Mouse (Mus musculus) liver, embryonic 11.5 days (tissue): ENCODE measurements around the gene Atf1. TPM values are rescaled to one million over a fixed set of nuclear protein-coding genes. Genes with fewer than 3 reads are reported as not detected.

ENCODE experiments used
- ATAC-seq: fragments of 200-750 bp; cut with Nextera tagmentation; replicated peaks from 2 replicates; pipeline ENCODE4 v1.8.0; 2017; ENCODE audit warnings: moderate number of reproducible peaks, mild to moderate bottlenecking, moderate TSS enrichment, moderate library complexity; ENCODE audit not compliant: low FRiP score
- DNase-seq: peaks from one replicate; pipeline ENCODE4 v3.0.0-alpha.2; 2017; ENCODE audit warnings: low spot score
- H3K27ac ChIP-seq: fragments of 300-500 bp; sonication (generic); 2 replicates; pipeline ENCODE4 v1.5.1; 2014; ENCODE audit warnings: mild to moderate bottlenecking, low read depth, low read length, control low read depth
- H3K27me3 ChIP-seq: fragments of 300-500 bp; sonication (generic); replicated peaks from 2 replicates; pipeline ENCODE4 v1.6.1; 2014; ENCODE audit warnings: low read length, mixed read lengths; ENCODE audit not compliant: control insufficient read depth, insufficient read depth
- H3K36me3 ChIP-seq: fragments of 300-500 bp; sonication (generic); 2 replicates; pipeline ENCODE4 v1.6.1; 2014; ENCODE audit warnings: mild to moderate bottlenecking, low read length, moderate library complexity, mixed read lengths; ENCODE audit not compliant: control insufficient read depth, insufficient read depth
- H3K4me1 ChIP-seq: fragments of 300-500 bp; sonication (generic); replicated peaks from 2 replicates; pipeline ENCODE4 v1.6.1; 2014; ENCODE audit warnings: low read length, mixed read lengths; ENCODE audit not compliant: control insufficient read depth, insufficient read depth
- H3K4me2 ChIP-seq: fragments of 300-500 bp; sonication (generic); 2 replicates; pipeline ENCODE4 v1.6.1; 2014; ENCODE audit warnings: mild to moderate bottlenecking, control low read depth, moderate library complexity
- H3K4me3 ChIP-seq: fragments of 300-500 bp; sonication (generic); 2 replicates; pipeline ENCODE4 v1.5.1; 2014; ENCODE audit warnings: low read depth, low read length, control low read depth
- H3K9ac ChIP-seq: fragments of 300-500 bp; sonication (generic); 2 replicates; pipeline ENCODE4 v1.6.1; 2014; ENCODE audit warnings: low read depth, low read length, control low read depth
- H3K9me3 ChIP-seq: fragments of 300-500 bp; sonication (generic); 2 replicates; pipeline ENCODE4 v1.6.1; 2016; ENCODE audit warnings: low read length, inconsistent platforms, mixed read lengths; ENCODE audit not compliant: control insufficient read depth
- WGBS: fragments of 180-500 bp; shearing (Covaris S2); extraction: QIAGEN DNeasy Blood & Tissue Kit; methylation state at CpG from one replicate; pipeline ENCODE4 v1.1.7; 2014; 5-methylcytosine and 5-hydroxymethylcytosine counted together
- polyA plus RNA-seq: library from polyadenylated mRNA; unstranded; fragments of >200 nt; fragmentation: Nextera tagmentation; extraction: Ambion mirVana; gene quantifications from 2 replicates; pipeline ENCODE4 v1.2.1, GENCODE M21; 2014

Gene Atf1
- polyA plus RNA-seq, 1 experiment from 2014 or later = 62.9 TPM

DNA sequence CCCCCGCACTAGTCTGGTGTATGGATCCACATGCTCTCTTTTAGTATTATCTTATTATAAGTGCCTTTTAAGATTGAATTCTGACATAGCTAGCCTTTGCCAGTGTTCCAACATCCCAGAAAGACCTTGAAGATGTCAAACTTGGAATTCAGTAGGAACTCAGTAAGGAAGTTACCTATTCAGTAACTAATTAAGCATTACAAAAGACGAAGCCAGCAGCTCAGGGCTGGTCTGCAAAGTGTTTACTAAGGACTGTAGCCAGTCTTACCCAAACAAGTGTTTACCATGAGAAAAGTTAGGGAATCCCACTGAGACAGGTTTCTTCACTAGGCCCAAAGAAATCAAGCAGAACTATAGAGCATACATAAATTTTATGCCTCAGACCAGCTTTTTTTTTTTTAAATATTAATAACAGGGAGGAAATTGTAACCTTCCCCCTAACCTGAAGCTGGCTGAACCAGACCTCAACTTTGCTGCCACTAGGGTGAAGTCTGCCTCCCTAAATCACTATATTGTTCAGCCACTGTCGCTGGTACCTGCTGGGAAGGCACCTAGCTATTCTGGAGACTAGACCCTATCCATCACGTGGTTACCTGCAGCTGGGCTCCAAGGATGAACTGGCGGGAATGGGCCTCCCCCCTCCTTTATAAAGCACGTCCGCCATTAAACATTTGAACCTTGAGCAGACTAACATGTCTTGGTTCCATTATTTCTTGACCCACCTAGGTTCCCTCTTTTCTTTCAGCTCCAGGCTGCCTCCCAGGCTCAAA is 47.4 kb downstream of the Atf1 start:
- DNase-seq (no peak), ATAC-seq (no peak)
- Histone ChIP-seq H3K4me1 (no peaks in the 10 kb centered on the region), H3K9ac (no peak overlapping the region), H3K9me3 (no peaks in the 10 kb centered on the region), H3K36me3 (no peaks in the 10 kb centered on the region), H3K27ac (no peak overlapping the region), H3K27me3 (no peaks in the 10 kb centered on the region), H3K4me3 (no peak overlapping the region), H3K4me2 (no peak overlapping the region)
- 80% methylated on average over 7 of the region's 7 CpGs for WGBS

DNA sequence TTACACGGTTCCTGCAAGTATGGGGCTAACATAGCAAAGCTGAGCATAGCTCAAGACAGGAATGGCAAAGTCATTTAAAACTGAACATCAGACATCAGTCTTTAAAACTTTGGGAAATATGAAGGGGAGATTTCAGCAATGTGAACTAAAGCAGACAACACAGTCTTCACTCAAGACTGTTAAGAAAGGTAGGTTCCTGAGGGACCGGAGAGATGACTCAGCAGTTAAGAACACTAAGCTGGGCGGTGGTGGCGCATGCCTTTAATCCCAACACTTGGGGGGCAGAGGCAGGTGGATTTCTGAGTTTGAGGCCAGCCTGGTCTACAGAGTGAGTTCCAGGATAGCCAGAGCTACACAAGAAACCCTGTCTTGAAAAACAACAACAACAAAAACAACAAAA is 48.8 kb downstream of the Atf1 start:
- H3K27ac ChIP-seq = no peak overlapping the region
- H3K27me3 ChIP-seq = no peaks in the 10 kb centered on the region
- H3K4me1 ChIP-seq = no peaks in the 10 kb centered on the region
- H3K9ac ChIP-seq = no peak overlapping the region
- ATAC-seq (no peak), DNase-seq (no peak)
- no peaks in the 10 kb centered on the region for H3K9me3 ChIP-seq
- H3K36me3 ChIP-seq = no peaks in the 10 kb centered on the region
- no peak overlapping the region for H3K4me2 ChIP-seq
- no peak overlapping the region for H3K4me3 ChIP-seq
- 92% methylated on average over 4 of the region's 4 CpGs for WGBS

DNA sequence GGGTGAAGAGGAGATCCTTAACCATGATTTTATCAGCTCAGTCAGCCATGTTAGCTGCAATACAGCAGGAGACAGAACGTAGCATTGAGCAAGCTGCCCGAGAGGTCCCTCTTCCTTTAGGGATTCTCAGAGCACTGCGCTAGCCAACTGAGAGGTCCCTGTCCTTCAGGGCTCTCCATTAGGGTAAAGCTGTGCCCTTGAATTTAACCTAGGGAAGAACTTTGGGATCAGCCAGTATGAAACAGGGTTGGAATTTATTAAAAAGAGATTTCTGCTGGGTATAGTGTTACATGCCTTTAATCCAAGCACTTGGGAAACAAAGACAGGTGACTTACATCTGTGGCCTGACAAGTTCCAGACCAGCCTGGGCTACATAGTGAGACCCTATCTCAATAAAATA is 50.0 kb downstream of the Atf1 start:
- ATAC-seq = no peak
- Histone ChIP-seq H3K27ac (no peak overlapping the region), H3K36me3 (no peaks in the 10 kb centered on the region), H3K4me2 (no peak overlapping the region), H3K27me3 (no peaks in the 10 kb centered on the region), H3K9ac (no peak overlapping the region), H3K4me1 (no peaks in the 10 kb centered on the region), H3K9me3 (no peaks in the 10 kb centered on the region), H3K4me3 (no peak overlapping the region)
- 84% methylated on average over 3 of the region's 3 CpGs for WGBS
- DNase-seq = no peak

DNA sequence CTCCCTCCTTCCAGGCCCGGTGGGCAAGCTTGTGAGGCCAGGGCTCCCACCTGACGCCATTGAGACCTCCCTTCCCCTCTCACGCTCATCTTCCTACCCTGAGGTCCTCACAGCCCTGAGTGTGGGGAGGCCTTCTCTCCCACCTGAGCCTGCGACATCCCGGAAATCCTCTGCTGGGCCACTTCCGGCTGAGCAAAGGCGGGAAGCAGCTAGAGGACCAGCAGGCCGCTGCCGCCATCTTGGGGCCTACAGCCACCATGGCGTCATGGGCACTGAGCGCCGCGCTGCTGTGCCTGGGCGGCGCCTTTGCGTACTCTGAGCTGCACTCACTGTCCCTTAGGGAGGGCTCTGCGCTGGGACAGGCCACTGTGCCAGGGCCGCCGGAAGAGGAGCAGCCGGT is 53.0 kb downstream of the Atf1 start, which contains the start of gene Tmprss12:
Tmprss12 (plus strand) TSS at position 212 of the 400 bp plus-strand sequence.
- WGBS = 97% methylated on average over 20 of the region's 20 CpGs
- Histone ChIP-seq H3K4me2 (no peak within 1 kb of the TSS), H3K27ac (no peak within 1 kb of the TSS)

DNA sequence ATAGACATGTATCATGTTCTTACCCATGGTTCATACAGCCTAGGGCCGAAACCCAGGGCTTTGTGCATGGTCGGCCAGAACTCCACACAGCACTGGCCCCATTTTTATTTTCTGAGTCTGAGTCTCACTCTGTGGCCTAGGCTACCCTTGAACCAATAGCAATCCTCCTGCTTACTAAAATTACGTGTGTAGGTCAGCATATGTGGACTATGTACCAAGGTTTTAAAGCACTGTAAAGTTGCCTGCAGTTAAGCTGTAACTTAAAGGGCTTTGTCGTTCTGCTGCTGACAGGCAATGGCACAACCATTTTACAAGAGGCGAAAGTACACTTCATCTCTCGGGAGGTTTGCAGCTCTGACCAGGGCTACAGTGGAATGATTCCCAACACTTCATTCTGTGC is 61.4 kb downstream of the Atf1 start:
- H3K4me1 ChIP-seq = no peaks in the 10 kb centered on the region
- ATAC-seq (no peak), DNase-seq (no peak)
- H3K9ac ChIP-seq = no peak overlapping the region
- H3K27me3 ChIP-seq = no peaks in the 10 kb centered on the region
- H3K9me3 ChIP-seq = no peaks in the 10 kb centered on the region
- H3K36me3 ChIP-seq = no peaks in the 10 kb centered on the region
- no peak overlapping the region for H3K4me3 ChIP-seq
- H3K4me2 ChIP-seq = no peak overlapping the region
- no peak overlapping the region for H3K27ac ChIP-seq
- WGBS = 87% methylated on average over 6 of the region's 6 CpGs

More for the DNA sequence above, 53.0 kb downstream of the Atf1 start, which contains the start of gene Tmprss12:
- Histone ChIP-seq H3K4me3 (no peak within 1 kb of the TSS), H3K4me1 (no peaks in the 10 kb centered on the region), H3K27me3 (no peaks in the 10 kb centered on the region), H3K9me3 (no peaks in the 10 kb centered on the region), H3K9ac (no peak within 1 kb of the TSS), H3K36me3 (no peaks in the 10 kb centered on the region)
- no peak for ATAC-seq
- DNase-seq = no peak

DNA sequence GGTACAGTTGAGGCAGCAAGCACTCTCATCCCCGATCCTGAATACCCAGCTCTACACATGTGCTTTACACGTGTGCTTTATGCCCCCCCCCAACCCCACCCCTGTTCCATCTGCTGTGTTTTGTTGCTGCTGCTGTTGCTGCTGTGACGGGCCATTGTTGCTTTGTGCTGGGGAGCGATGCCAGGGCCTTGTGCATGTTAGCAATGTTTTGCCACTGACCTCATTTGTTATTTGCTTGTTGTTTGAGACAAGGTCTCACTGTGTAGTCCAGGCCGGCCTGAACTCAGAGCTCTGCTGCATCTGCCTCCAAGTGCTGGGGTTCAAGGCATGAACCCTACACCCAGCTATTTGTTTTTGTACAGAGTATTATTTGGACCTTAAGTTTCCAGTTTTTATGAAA is 63.2 kb downstream of the Atf1 start:
- Histone ChIP-seq H3K27ac (no peak overlapping the region), H3K4me3 (no peak overlapping the region), H3K36me3 (no peaks in the 10 kb centered on the region), H3K4me1 (no peaks in the 10 kb centered on the region), H3K9me3 (no peaks in the 10 kb centered on the region), H3K27me3 (no peaks in the 10 kb centered on the region), H3K9ac (no peak overlapping the region), H3K4me2 (no peak overlapping the region)
- no peak for DNase-seq
- no peak for ATAC-seq
- 78% methylated on average over 5 of the region's 5 CpGs for WGBS

DNA sequence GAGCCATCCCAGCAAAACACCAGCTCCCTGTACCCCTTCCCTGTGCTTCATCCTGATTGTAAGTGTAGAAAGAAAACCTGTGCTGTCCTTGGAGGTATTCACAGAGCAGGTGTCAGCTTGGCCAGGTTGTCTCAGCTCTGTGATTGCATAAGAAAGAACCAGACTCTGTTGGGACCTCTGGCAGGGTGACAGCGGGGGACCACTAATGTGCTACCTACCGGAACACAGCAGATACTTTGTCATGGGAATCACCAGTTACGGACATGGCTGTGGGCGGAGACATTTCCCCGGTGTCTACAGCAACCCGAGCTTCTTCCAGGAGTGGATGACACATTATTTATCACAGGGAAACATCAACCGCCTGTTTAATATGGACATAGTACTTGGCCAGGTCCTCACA is 64.7 kb downstream of the Atf1 start:
- 61% methylated on average over 7 of the region's 7 CpGs for WGBS
- H3K27me3 ChIP-seq = no peaks in the 10 kb centered on the region
- no peak overlapping the region for H3K27ac ChIP-seq
- no peaks in the 10 kb centered on the region for H3K9me3 ChIP-seq
- no peaks in the 10 kb centered on the region for H3K4me1 ChIP-seq
- H3K9ac ChIP-seq = no peak overlapping the region
- H3K4me3 ChIP-seq = no peak overlapping the region
- no peak for ATAC-seq
- DNase-seq = no peak
- no peak overlapping the region for H3K4me2 ChIP-seq
- no peaks in the 10 kb centered on the region for H3K36me3 ChIP-seq

DNA sequence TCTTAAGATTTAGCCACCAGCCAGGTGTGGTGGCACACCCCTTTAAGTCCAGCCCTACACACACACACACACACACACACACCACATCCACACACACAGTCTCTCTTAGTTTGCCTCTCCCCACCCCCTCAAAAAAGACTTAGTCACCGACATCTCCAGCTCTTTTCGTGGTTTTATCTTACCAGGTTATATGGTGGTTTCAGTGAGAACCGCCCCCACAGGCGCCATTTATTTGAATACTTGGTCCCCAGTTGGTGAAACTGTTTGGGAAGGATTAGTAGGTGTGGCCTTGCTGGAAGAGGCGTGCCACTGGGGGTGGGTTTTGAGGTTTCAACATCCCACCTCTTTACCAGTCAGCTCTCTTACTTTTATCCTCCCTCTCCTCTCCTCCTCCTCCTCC is 70.2 kb downstream of the Atf1 start:
- H3K4me2 ChIP-seq = no peak overlapping the region
- DNase-seq (no peak), ATAC-seq (no peak)
- no peak overlapping the region for H3K4me3 ChIP-seq
- no peaks in the 10 kb centered on the region for H3K27me3 ChIP-seq
- no peak overlapping the region for H3K9ac ChIP-seq
- WGBS = 73% methylated on average over 5 of the region's 5 CpGs
- no peak overlapping the region for H3K27ac ChIP-seq
- no peaks in the 10 kb centered on the region for H3K9me3 ChIP-seq
- no peaks in the 10 kb centered on the region for H3K36me3 ChIP-seq
- H3K4me1 ChIP-seq = peaks cover 7% of the 10 kb centered on the region; the same call in 1 of the 2 replicates

DNA sequence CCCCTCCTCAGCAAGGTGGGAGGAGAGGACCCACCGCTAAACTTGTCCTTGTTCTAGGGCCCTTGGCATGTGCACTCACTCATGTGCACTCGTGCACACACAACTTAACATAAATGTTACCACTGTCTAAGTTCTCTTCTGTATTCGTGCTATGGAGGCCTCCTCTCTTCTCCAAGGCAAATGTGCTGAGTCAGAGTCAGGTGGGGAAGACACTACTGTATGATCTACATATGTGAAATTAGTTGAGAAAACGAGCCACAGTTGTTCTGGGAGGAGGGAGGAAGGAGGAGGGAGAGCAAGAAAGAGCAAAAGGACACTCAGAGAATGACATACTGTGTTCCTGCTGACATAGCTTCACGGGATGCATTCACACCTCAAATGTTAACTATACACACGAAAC is 72.9 kb downstream of the Atf1 start:
- WGBS = 74% methylated on average over 6 of the region's 6 CpGs
- H3K27ac ChIP-seq = no peak overlapping the region
- DNase-seq (no peak), ATAC-seq (no peak)
- H3K27me3 ChIP-seq = no peaks in the 10 kb centered on the region
- no peak overlapping the region for H3K9ac ChIP-seq
- H3K4me1 ChIP-seq = peaks cover 15% of the 10 kb centered on the region
- no peak overlapping the region for H3K4me3 ChIP-seq
- no peak overlapping the region for H3K4me2 ChIP-seq
- H3K36me3 ChIP-seq = no peaks in the 10 kb centered on the region
- no peaks in the 10 kb centered on the region for H3K9me3 ChIP-seq
